Comparison of ENCODE assay signal across 20 mouse cellular contexts in genomic region chr2:33719339-33720066, GRCm38 (mm10).
DNase-seq lines count a peak whose midpoint lies in the region; ATAC-seq lines count a peak whose summit lies in the region.
"Had no signal": no experiment of that assay in that cellular context is flagged by ENCODE, and none has a peak within 500 bp of the region (broad histone marks: within the 10 kb centered on the region; RNA-seq: fewer than 3 reads in every experiment).

No protein-coding gene starts in this region.

- no peak overlapping the region for H3K4me2 ChIP-seq in midbrain, embryonic 12.5 days (replicated peaks)
- H3K4me2 ChIP-seq in midbrain, embryonic 13.5 days (replicated peaks): no peak overlapping the region
- no peak overlapping the region for H3K4me2 ChIP-seq in embryonic facial prominence, embryonic 14.5 days (ENCODE audit: low read depth, low read length)
- H3K4me2 ChIP-seq in limb, embryonic 15.5 days: no peak overlapping the region
- H3K4me2 ChIP-seq: heart, embryonic 11.5 days had no signal

- peaks cover 42% of the 10 kb centered on the region for H3K4me1 ChIP-seq in heart, embryonic 10.5 days
- peaks cover 51% of the 10 kb centered on the region for H3K4me1 ChIP-seq in midbrain, embryonic 12.5 days
- peaks cover 58% of the 10 kb centered on the region for H3K4me1 ChIP-seq in midbrain, embryonic 13.5 days (replicated peaks)
- H3K4me1 ChIP-seq in embryonic facial prominence, embryonic 14.5 days (ENCODE audit: control insufficient read depth, insufficient read depth, low read length): peaks cover 49% of the 10 kb centered on the region
- H3K4me1 ChIP-seq in limb, embryonic 15.5 days: peaks cover 60% of the 10 kb centered on the region
- H3K4me1 ChIP-seq: megakaryocyte, embryonic 14.5 days had no signal

- H3K27ac ChIP-seq in heart, embryonic 10.5 days: 0 out of 2 replicates have a peak overlapping the region, but pooled peaks have one; percentile 3
- 0 out of 2 replicates have a peak overlapping the region, but pooled peaks have one; percentile 22 for H3K27ac ChIP-seq in midbrain, embryonic 12.5 days (replicated peaks)
- no peak overlapping the region for H3K27ac ChIP-seq in midbrain, embryonic 13.5 days
- H3K27ac ChIP-seq in embryonic facial prominence, embryonic 14.5 days (replicated peaks; ENCODE audit: low read depth, low read length): 0 out of 2 replicates have a peak overlapping the region, but pooled peaks have one; percentile 15
- peak overlapping the region; percentile 87 for H3K27ac ChIP-seq in limb, embryonic 15.5 days
- H3K27ac ChIP-seq: liver, embryonic 14.5 days; stomach, postnatal 0 days had no signal

- H3K36me3 ChIP-seq in heart, embryonic 10.5 days: no peaks in the 10 kb centered on the region
- H3K36me3 ChIP-seq in midbrain, embryonic 12.5 days: no peaks in the 10 kb centered on the region
- no peaks in the 10 kb centered on the region for H3K36me3 ChIP-seq in midbrain, embryonic 13.5 days
- no peaks in the 10 kb centered on the region for H3K36me3 ChIP-seq in embryonic facial prominence, embryonic 14.5 days (ENCODE audit: control insufficient read depth, insufficient read depth, low read length)
- no peaks in the 10 kb centered on the region for H3K36me3 ChIP-seq in limb, embryonic 15.5 days

- peaks cover 43% of the 10 kb centered on the region for H3K27me3 ChIP-seq in heart, embryonic 10.5 days (ENCODE audit: insufficient read depth, poor library complexity, severe bottlenecking)
- H3K27me3 ChIP-seq in midbrain, embryonic 12.5 days: peaks cover 36% of the 10 kb centered on the region
- H3K27me3 ChIP-seq in midbrain, embryonic 13.5 days: peaks cover 25% of the 10 kb centered on the region
- H3K27me3 ChIP-seq in embryonic facial prominence, embryonic 14.5 days (replicated peaks; ENCODE audit: control insufficient read depth, insufficient read depth, low read length): peaks cover 22% of the 10 kb centered on the region
- H3K27me3 ChIP-seq in limb, embryonic 15.5 days: peaks cover 17% of the 10 kb centered on the region

- 42% methylated on average over 12 of the region's 12 CpGs for WGBS in heart, embryonic 10.5 days
- 51% methylated on average over 12 of the region's 12 CpGs for WGBS in midbrain, embryonic 12.5 days
- WGBS in midbrain, embryonic 13.5 days: 54% methylated on average over 12 of the region's 12 CpGs
- WGBS in embryonic facial prominence, embryonic 14.5 days: 29% methylated on average over 11 of the region's 12 CpGs
- WGBS in limb, embryonic 15.5 days: 21% methylated on average over 12 of the region's 12 CpGs

- DNase-seq in heart, embryonic 10.5 days (ENCODE audit: low spot score): no peak
- DNase-seq in heart, adult 11 months: no peak
- no peak for DNase-seq in embryonic facial prominence, embryonic 14.5 days (ENCODE audit: low spot score)
- no peak for DNase-seq in right cerebral cortex, postnatal 36 days (ENCODE audit: low spot score in 2 of 2)
- DNase-seq: adrenal gland, postnatal 14 days; gastrocnemius, postnatal 36 days; heart, postnatal 14 days; kidney, adult 11 months; kidney, postnatal 25 days; thymus, postnatal 14 days had no signal

- no peak overlapping the region for H3K9ac ChIP-seq in midbrain, embryonic 12.5 days (replicated peaks)
- H3K9ac ChIP-seq in midbrain, embryonic 13.5 days (replicated peaks): no peak overlapping the region
- no peak overlapping the region for H3K9ac ChIP-seq in embryonic facial prominence, embryonic 14.5 days (ENCODE audit: low read depth, low read length)
- no peak overlapping the region for H3K9ac ChIP-seq in limb, embryonic 15.5 days
- H3K9ac ChIP-seq: liver, embryonic 14.5 days had no signal

- no peaks in the 10 kb centered on the region for H3K9me3 ChIP-seq in heart, embryonic 10.5 days
- no peaks in the 10 kb centered on the region for H3K9me3 ChIP-seq in midbrain, embryonic 12.5 days
- H3K9me3 ChIP-seq in midbrain, embryonic 13.5 days: no peaks in the 10 kb centered on the region
- H3K9me3 ChIP-seq in embryonic facial prominence, embryonic 14.5 days (ENCODE audit: control insufficient read depth, low read length): no peaks in the 10 kb centered on the region
- H3K9me3 ChIP-seq in limb, embryonic 15.5 days: no peaks in the 10 kb centered on the region

- ATAC-seq in midbrain, embryonic 12.5 days (ENCODE audit: low FRiP score, low read depth): no peak
- no peak for ATAC-seq in midbrain, embryonic 13.5 days
- ATAC-seq in embryonic facial prominence, embryonic 14.5 days (ENCODE audit: low read depth): no peak
- ATAC-seq in limb, embryonic 15.5 days (ENCODE audit: insufficient number of reproducible peaks, low FRiP score, low TSS enrichment, low read depth): no peak
- ATAC-seq: activated CD4-positive, CD25-positive, alpha-beta regulatory T cell, adult 4 months; lung, postnatal 0 days; Patski had no signal

- no peak overlapping the region for H3K4me3 ChIP-seq in heart, embryonic 10.5 days
- no peak overlapping the region for H3K4me3 ChIP-seq in midbrain, embryonic 12.5 days
- no peak overlapping the region for H3K4me3 ChIP-seq in midbrain, embryonic 13.5 days (replicated peaks)
- no peak overlapping the region for H3K4me3 ChIP-seq in embryonic facial prominence, embryonic 14.5 days (ENCODE audit: low read depth, low read length)
- H3K4me3 ChIP-seq in limb, embryonic 15.5 days: no peak overlapping the region
- H3K4me3 ChIP-seq: megakaryocyte, embryonic 14.5 days had no signal
